Mouse (Mus musculus): ENCODE measurements around the gene Etnk1.

- TF ChIP-seq EP300 (IDR thresholded peaks at IDR 0.05) (0 out of 2 replicates have a peak, but pooled peaks have one; percentile 27), CTCF (IDR thresholded peaks at IDR 0.05) (0 out of 2 replicates have a peak, but pooled peaks have one; percentile 3)
These were observed 14.6 kb upstream of the Etnk1 start for GRCm38 (mm10) chr6:143152321-143152827.
